Mouse (Mus musculus) liver, embryonic 12.5 days (tissue): Measurements from ENCODE around the gene Vmn2r81. TPM values are rescaled to one million over a fixed set of nuclear protein-coding genes. Genes with fewer than 3 reads are reported as not detected.
"Not testable (repeated sequence)": the region's sequence is repeated elsewhere in the genome, so short reads cannot be mapped to it uniquely, and the experiment has no call there.

Experiments used
- ATAC-seq: fragments of 200-750 bp; cut with Nextera tagmentation; 2 replicates; pipeline ENCODE4 v1.8.0; 2017; ENCODE audit warnings: moderate number of reproducible peaks, mild to moderate bottlenecking, moderate library complexity
- H3K27ac ChIP-seq: fragments of 300-500 bp; sonication (generic); 2 replicates; pipeline ENCODE4 v1.5.1; 2016; ENCODE audit warnings: mild to moderate bottlenecking
- H3K27me3 ChIP-seq: fragments of 300-500 bp; sonication (generic); replicated peaks from 2 replicates; pipeline ENCODE4 v1.6.1; 2016; ENCODE audit warnings: mild to moderate bottlenecking, moderate library complexity
- H3K36me3 ChIP-seq: fragments of 300-500 bp; sonication (generic); 2 replicates; pipeline ENCODE4 v1.6.1; 2016; ENCODE audit warnings: mild to moderate bottlenecking, moderate library complexity
- H3K4me1 ChIP-seq: fragments of 300-500 bp; sonication (generic); 2 replicates; pipeline ENCODE4 v1.6.1; 2016
- H3K4me2 ChIP-seq: fragments of 300-500 bp; sonication (generic); 2 replicates; pipeline ENCODE4 v1.6.1; 2016; ENCODE audit warnings: mild to moderate bottlenecking, moderate library complexity
- H3K4me3 ChIP-seq: fragments of 300-500 bp; sonication (generic); 2 replicates; pipeline ENCODE4 v1.5.1; 2016; ENCODE audit warnings: mild to moderate bottlenecking, moderate library complexity
- H3K9ac ChIP-seq: fragments of 300-500 bp; sonication (generic); 2 replicates; pipeline ENCODE4 v1.6.1; 2016; ENCODE audit warnings: mild to moderate bottlenecking, moderate library complexity
- H3K9me3 ChIP-seq: fragments of 300-500 bp; sonication (generic); replicated peaks from 2 replicates; pipeline ENCODE4 v1.6.1; 2016; ENCODE audit warnings: mild to moderate bottlenecking, moderate library complexity
- WGBS: fragments of 180-500 bp; shearing (Covaris S2); methylation state at CpG from one replicate; pipeline ENCODE4 v1.1.7; 2016; ENCODE audit not compliant: insufficient replicate concordance; 5-methylcytosine and 5-hydroxymethylcytosine counted together
- polyA plus RNA-seq: library from polyadenylated mRNA; unstranded; fragments of >200 nt; fragmentation: Nextera tagmentation; extraction: Ambion mirVana; gene quantifications from 2 replicates; pipeline ENCODE4 v1.2.1, GENCODE M21; 2016

Gene Vmn2r81
- polyA plus RNA-seq: not detected in 2 replicates

- not testable (repeated sequence) for H3K9me3 ChIP-seq, H3K9ac ChIP-seq, H3K27ac ChIP-seq, H3K4me1 ChIP-seq, H3K4me2 ChIP-seq, H3K4me3 ChIP-seq, ATAC-seq, H3K27me3 ChIP-seq, H3K36me3 ChIP-seq
- WGBS: 51% methylated on average over 3 of the region's 3 CpGs
These were observed at the start of gene Vmn2r81 for GRCm38 (mm10) chr10:79247392-79247791. Vmn2r81 (plus strand) TSS chr10:79247692.

GRCm38 (mm10) chr10:79199973-79200372, 47.5 kb upstream of the Vmn2r81 start:
- not testable (repeated sequence) for H3K9ac ChIP-seq, H3K27me3 ChIP-seq, H3K9me3 ChIP-seq, H3K36me3 ChIP-seq, H3K4me2 ChIP-seq, H3K4me3 ChIP-seq, H3K4me1 ChIP-seq, H3K27ac ChIP-seq, ATAC-seq
- WGBS: 52% methylated on average over 1 of the region's 1 CpGs

- H3K9me3 ChIP-seq: no peaks in the 10 kb centered on the region
- H3K4me3 ChIP-seq: no peak overlapping the region
- ATAC-seq: no peak
- no peak overlapping the region for H3K9ac ChIP-seq
- no peak overlapping the region for H3K4me2 ChIP-seq
- no peaks in the 10 kb centered on the region for H3K4me1 ChIP-seq
- H3K27me3 ChIP-seq: no peaks in the 10 kb centered on the region
- no peaks in the 10 kb centered on the region for H3K36me3 ChIP-seq
- H3K27ac ChIP-seq: no peak overlapping the region
These were observed 27.1 kb upstream of the Vmn2r81 start for GRCm38 (mm10) chr10:79220432-79220831.

- ATAC-seq: no peak
- Histone ChIP-seq H3K4me3 (no peak overlapping the region), H3K9me3 (no peaks in the 10 kb centered on the region), H3K4me1 (no peaks in the 10 kb centered on the region), H3K36me3 (no peaks in the 10 kb centered on the region), H3K9ac (no peak overlapping the region), H3K27ac (no peak overlapping the region), H3K27me3 (no peaks in the 10 kb centered on the region), H3K4me2 (no peak overlapping the region)
These were observed 25.9 kb upstream of the Vmn2r81 start for GRCm38 (mm10) chr10:79221606-79222005.

- Histone ChIP-seq H3K9ac (no peak overlapping the region), H3K36me3 (no peaks in the 10 kb centered on the region), H3K27me3 (no peaks in the 10 kb centered on the region), H3K4me3 (no peak overlapping the region), H3K4me1 (no peaks in the 10 kb centered on the region), H3K4me2 (no peak overlapping the region), H3K27ac (no peak overlapping the region), H3K9me3 (no peaks in the 10 kb centered on the region)
- 52% methylated on average over 7 of the region's 7 CpGs for WGBS
- no peak for ATAC-seq
These were observed 25.3 kb upstream of the Vmn2r81 start for GRCm38 (mm10) chr10:79222214-79222613.

- ATAC-seq, H3K27me3 ChIP-seq: not testable (repeated sequence)
- H3K4me2 ChIP-seq: peak overlapping the region; percentile 24
These were observed 74.7 kb downstream of the Vmn2r81 start for GRCm38 (mm10) chr10:79322033-79322736.

GRCm38 (mm10) chr10:79322737-79323086, 75.2 kb downstream of the Vmn2r81 start:
- no peaks in the 10 kb centered on the region for H3K9me3 ChIP-seq
- H3K36me3 ChIP-seq: no peaks in the 10 kb centered on the region
- H3K4me2 ChIP-seq: no peak overlapping the region
- H3K27me3 ChIP-seq: no peaks in the 10 kb centered on the region
- H3K27ac ChIP-seq: no peak overlapping the region
- H3K4me3 ChIP-seq: no peak overlapping the region
- no peak for ATAC-seq
- no peaks in the 10 kb centered on the region for H3K4me1 ChIP-seq
- H3K9ac ChIP-seq: no peak overlapping the region

More at GRCm38 (mm10) chr10:79322033-79322736, 74.7 kb downstream of the Vmn2r81 start:
- 6% methylated on average over 16 of the region's 16 CpGs for WGBS
- not testable (repeated sequence) for H3K9ac ChIP-seq, H3K9me3 ChIP-seq, H3K27ac ChIP-seq, H3K4me1 ChIP-seq, H3K4me3 ChIP-seq, H3K36me3 ChIP-seq

Other genes starting within 250 kb of the Vmn2r81 start
- not detected in 2 replicates for gene Olfr1351, start 235.2 kb upstream of the Vmn2r81 start, polyA plus RNA-seq
- not detected in 2 replicates for gene Olfr57, start 219.0 kb upstream of the Vmn2r81 start, polyA plus RNA-seq
- 5.8 and 6.0 TPM in 2 replicates for gene 2610008E11Rik, start 150.1 kb upstream of the Vmn2r81 start, polyA plus RNA-seq
- not detected in 2 replicates for gene Vmn2r80, start 98.9 kb upstream of the Vmn2r81 start, polyA plus RNA-seq
- gene Vmn2r82, start 108.8 kb downstream of the Vmn2r81 start, polyA plus RNA-seq: not detected in 2 replicates
- gene Vmn2r83, start 221.0 kb downstream of the Vmn2r81 start, polyA plus RNA-seq: not detected in 2 replicates